Mouse (Mus musculus) hematopoietic stem cell, adult 5-6 weeks (primary cell): ENCODE measurements around the gene Rhbdf2. TPM values are rescaled to one million over a fixed set of nuclear protein-coding genes. Genes with fewer than 3 reads are reported as not detected.

Experiments used
- ATAC-seq, 2 experiments: fragments of 125-278 bp in 1 of 2; replicated peaks in 1 of 2; 2 replicates each; pipeline ENCODE4 v1.8.0; 2016 to 2017; ENCODE audit warnings: inconsistent platforms in 2 of 2, mild to moderate bottlenecking in 2 of 2, moderate number of reproducible peaks in 2 of 2, low read depth in 1 of 2, moderate TSS enrichment in 1 of 2; ENCODE audit not compliant: low FRiP score in 2 of 2, poor library complexity in 2 of 2, severe bottlenecking in 2 of 2, insufficient read depth in 1 of 2, low TSS enrichment in 1 of 2
- total RNA-seq: library from RNA; stranded (forward); fragments of 172-1452, 232-1000 nt; gene quantifications from 2 replicates; pipeline ENCODE4 v1.2.3, GENCODE M21; 2017

The Rhbdf2 gene
- total RNA-seq, 1 experiment from 2014 or later, result 5.6 TPM

- ATAC-seq, result no peak
These were observed 41.1 kb downstream of the Rhbdf2 start for GRCm38 (mm10) chr11:116585682-116586081.

GRCm38 (mm10) chr11:116581376-116581814 lies 45.4 kb downstream of the Rhbdf2 start, which contains the start of gene Ube2o:
TSS of gene Ube2o (minus strand) at chr11:116581447.
- ATAC-seq, result peak; percentile 80 to 88

DNA sequence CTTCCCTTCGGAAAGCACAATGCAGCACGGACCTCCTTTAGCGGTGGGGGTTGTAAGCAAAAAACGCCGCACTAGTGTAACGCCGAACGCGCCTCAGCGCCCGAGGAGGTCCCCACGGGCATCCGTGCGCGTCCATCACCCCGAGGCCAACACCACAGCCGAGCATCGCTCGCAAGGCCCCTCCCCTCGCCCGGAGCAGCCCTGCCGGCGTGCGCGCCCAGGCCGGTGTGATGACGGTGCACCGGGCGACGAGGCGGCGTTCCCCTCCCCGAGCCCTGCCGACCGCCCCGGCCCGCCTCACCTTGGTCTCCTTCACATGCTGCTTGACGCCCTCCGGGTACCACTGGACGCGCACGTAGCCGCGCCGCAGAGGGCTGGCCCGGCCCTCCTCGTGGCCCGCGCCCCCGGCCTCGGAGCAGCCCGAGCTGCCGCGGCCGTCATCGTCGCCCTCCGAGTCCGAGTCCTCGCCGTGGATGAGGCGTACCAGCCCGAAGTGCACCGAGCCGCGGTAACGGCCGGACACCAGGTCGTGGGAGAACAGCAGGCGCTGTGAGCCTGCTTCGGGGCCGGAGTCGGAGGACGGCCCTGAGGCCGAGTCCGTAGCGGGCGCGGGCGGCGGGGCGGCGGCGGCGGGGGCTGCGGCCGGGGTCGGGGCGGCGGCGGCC lies 46.0 kb downstream of the Rhbdf2 start:
- peak in 1 of 2 experiments; percentile 47; a peak in 2 of 4 replicates for ATAC-seq

DNA sequence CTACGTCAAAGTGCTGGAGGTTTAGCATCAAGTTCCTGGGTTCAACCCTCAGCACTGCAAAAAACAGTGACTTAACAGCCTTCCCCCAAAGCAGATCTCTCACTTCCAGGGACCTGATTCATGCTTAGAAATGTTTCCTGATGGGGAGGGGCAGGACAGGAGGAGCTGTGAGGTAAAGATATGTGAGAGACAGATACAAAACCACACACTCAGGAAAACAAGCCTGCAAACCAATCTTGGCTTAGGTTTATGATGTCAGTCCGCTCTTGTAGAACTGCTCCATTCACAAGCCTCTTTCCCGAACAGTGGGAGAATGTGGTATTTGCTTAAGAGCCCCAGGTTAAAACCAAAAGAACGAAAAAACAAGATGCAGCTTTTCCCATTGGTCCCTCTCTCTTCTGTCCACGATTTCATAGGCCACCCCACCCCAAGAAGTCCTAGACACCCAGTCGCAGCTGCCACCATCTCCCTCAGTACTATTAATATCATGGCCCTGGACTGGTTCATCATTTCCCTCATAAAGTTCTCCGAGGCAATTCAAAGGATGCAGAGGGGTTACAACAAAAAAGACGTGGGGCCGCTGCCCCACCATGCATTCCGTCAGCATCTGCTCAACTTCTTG lies 46.7 kb downstream of the Rhbdf2 start:
- no peak for ATAC-seq

DNA sequence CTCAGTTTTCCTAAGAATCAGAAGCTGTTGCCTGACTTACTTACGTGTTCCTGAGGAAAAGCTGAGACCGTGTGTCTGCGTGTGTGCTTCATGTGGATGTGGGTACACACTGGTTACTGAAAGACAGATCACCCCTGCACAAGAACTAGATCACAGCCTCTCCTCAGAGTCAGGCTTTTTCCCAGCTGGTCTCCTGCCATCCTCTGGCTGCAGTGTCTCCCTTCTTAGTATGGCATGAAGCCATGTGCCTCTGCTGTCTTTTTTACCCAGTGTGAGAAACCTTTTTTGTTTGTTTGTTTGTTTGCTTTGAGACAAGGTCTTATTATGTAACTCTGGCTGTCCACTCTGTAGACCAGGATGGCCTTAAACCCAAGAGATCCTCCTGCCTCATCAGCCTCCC lies 47.5 kb downstream of the Rhbdf2 start:
- ATAC-seq, result no peak

- ATAC-seq, result no peak
These were observed 51.4 kb downstream of the Rhbdf2 start for GRCm38 (mm10) chr11:116575396-116575795.

GRCm38 (mm10) chr11:116574982-116575381 lies 51.8 kb downstream of the Rhbdf2 start:
- ATAC-seq, result no peak

DNA sequence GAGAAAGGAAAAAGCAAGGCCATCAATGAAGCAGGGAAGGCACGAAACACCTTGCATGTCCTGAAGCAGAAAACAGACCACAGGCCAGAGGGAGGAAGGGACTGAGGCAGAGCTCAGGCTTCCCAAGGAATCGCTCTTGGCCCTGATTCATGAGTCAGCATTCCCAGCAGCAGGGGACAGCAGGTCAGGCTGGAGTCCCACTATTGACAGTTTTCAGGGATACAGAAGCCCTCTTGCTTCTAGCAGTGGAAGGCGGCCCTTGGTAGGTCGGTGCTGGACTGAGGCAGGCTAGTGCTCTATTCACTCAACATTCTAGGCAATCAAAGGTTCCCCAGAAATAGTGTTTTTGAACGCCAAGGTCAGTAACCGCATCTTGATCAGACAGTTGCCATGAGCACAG lies 52.3 kb downstream of the Rhbdf2 start:
- ATAC-seq, result no peak

GRCm38 (mm10) chr11:116572756-116573543 lies 53.9 kb downstream of the Rhbdf2 start:
- no peak for ATAC-seq

GRCm38 (mm10) chr11:116571767-116572679 lies 54.8 kb downstream of the Rhbdf2 start:
- peak; percentile 53 to 56; a peak in 3 of 4 replicates for ATAC-seq

DNA sequence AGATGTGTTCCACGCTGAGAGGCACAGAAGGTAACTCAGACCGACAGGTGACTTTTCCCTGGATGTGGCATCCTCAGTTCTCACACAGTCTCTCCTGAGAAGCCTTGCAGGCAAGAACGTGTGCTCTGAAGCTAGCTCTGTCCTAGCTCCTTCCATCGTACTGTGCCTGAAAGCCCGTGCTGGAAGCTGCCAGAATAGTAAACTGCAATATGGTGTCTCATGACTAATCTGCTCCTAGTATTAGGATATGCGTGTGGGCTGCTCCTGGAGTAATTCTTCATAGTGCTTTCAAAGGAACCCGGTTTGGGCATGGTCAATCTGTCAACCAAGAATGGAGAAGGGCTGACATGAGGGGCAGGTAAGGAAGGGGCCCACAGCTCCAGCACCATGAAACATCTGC lies 56.0 kb downstream of the Rhbdf2 start:
- ATAC-seq, result no peak

- ATAC-seq, result no peak
These were observed 59.3 kb downstream of the Rhbdf2 start for GRCm38 (mm10) chr11:116567531-116567930.

DNA sequence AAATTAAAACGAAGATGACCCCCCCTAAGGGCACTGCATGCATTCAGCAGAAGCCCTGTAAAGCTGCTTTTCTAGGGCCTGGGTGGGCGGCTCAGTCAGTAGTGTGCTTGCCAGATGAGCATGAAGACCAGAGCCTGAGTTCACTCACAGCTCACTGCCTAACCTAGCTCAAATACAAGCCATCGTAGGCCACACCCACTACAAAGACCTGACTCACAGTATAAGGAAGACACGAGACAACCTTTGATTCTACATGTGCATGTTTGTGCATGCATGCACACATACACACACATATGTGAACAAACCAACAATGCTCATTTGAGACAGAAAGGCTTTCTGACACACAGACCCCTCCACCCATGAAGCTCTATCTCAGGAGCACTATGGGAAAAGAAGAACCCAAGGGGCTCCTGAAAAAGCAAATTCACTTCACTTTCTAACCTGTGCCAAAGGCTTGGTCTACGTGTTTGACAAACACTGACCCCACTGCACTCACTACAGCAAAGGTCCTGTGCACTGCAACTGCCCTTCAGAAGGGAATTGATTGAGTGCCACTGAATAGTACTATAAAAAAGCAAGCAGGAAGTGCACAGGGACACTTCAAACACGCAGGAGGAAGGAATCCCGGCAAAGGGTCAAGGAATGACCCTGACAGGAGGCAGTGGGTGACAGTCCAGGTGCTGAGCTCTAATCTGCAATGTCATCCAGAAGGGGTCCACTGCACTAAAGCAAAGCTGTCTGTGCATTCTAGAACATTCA lies 61.4 kb downstream of the Rhbdf2 start:
- ATAC-seq, result no peak

- ATAC-seq, result no peak
These were observed 70.5 kb downstream of the Rhbdf2 start for GRCm38 (mm10) chr11:116556308-116556707.

DNA sequence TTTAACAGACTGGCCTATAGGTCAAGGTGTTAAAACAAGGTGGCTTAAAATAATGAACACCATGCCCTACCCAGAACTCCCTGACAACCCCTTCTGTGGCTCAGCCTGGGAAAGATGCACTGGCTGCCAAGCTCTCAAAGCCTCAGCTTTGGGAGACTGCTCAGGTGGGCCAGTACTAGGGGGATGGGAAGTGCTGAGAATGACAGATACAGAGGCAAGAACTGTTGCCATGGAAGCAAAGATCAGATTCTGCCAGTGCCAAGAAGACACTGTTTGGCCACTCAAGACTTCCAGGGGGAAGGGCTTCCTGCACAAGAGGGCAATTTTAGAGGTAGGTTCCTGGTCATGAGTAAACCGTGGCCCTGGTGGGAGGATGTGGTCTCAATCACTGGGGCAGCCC lies 71.2 kb downstream of the Rhbdf2 start:
- no peak for ATAC-seq

DNA sequence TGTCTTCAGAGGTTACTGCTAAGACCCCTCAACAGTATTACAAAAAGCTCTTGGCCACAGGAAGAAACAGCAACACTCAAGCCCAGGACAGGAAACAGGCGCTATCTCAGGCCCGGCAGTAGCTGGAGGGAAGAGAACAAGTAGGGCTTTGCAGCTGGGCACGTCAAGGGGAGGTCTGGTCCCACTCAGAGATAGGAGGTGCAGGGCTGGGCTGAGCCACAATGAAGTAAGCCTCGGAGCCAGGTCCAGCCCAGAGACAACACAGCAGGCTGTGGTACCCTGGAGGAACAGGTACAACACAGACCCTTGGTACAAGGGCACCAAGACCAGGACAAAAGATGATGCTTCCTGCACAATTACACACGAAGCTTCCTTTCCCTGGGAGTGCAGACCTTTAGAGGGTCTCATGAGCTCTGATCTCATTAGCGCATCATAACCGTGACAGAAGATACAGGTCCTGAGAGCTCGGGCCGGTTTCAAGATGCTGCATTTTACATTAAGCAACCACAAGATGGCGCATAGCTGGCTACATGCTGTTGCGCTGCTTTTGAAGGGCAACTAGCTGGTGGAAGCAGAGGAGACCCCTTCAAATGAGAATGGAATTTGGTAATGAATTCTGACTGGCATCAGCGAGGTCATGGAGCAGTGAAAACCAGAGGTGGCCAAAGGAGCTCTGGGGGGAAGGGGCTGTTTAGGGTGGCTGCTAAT lies 72.5 kb downstream of the Rhbdf2 start:
- ATAC-seq, result peak; percentile 56 to 65; a peak in 3 of 4 replicates
